Mouse (Mus musculus): Measurements from ENCODE around the gene Top3a. TPM values are rescaled to one million over a fixed set of nuclear protein-coding genes. Genes with fewer than 3 reads are reported as not detected.

Gene Top3a
- total RNA-seq, 2 experiments from 2014 or later: 5.0 to 6.1 TPM

- TF ChIP-seq CTCF (IDR thresholded peaks at IDR 0.05): no peak
- H3K4me3 ChIP-seq: no peak overlapping the region
- intact Hi-C loops (cut with DNase I): no loop called here
Observed at GRCm38 (mm10) chr11:60800892-60801291, 23.7 kb upstream of the Top3a start.

GRCm38 (mm10) chr11:60799977-60800376 is 22.8 kb upstream of the Top3a start:
- TF ChIP-seq CTCF (IDR thresholded peaks at IDR 0.05): peak; percentile 18; the same call in 1 of the 2 replicates
- intact Hi-C loops (cut with DNase I): no loop called here
- H3K27ac ChIP-seq: no peak overlapping the region
- no peak for DNase-seq (ENCODE audit: extremely low spot score in 1 of 2, low spot score in 2 of 2)
- H3K4me3 ChIP-seq: no peak overlapping the region

More at GRCm38 (mm10) chr11:60800892-60801291, 23.7 kb upstream of the Top3a start:
- no peak overlapping the region for H3K27ac ChIP-seq
- DNase-seq (ENCODE audit: extremely low spot score in 1 of 2, low spot score in 2 of 2): no peak

- intact Hi-C loops (cut with DNase I): no loop called here
- no peak for TF ChIP-seq CTCF (IDR thresholded peaks at IDR 0.05)
- no peak overlapping the region for H3K27ac ChIP-seq
- DNase-seq (ENCODE audit: extremely low spot score in 1 of 2, low spot score in 2 of 2): no peak
- no peak overlapping the region for H3K4me3 ChIP-seq
Observed at GRCm38 (mm10) chr11:60796342-60796741, 19.2 kb upstream of the Top3a start.

- intact Hi-C loops (cut with DNase I): no loop called here
- TF ChIP-seq CTCF (IDR thresholded peaks at IDR 0.05): no peak
- no peak for DNase-seq (ENCODE audit: extremely low spot score in 1 of 2, low spot score in 2 of 2)
- H3K27ac ChIP-seq: no peak overlapping the region
- H3K4me3 ChIP-seq: no peak overlapping the region
Observed at GRCm38 (mm10) chr11:60790472-60790871, 13.3 kb upstream of the Top3a start.

GRCm38 (mm10) chr11:60787595-60787994 is 10.4 kb upstream of the Top3a start:
- H3K27ac ChIP-seq: no peak overlapping the region
- H3K4me3 ChIP-seq: no peak overlapping the region
- intact Hi-C loops (cut with DNase I): no loop called here
- TF ChIP-seq CTCF (IDR thresholded peaks at IDR 0.05): no peak
- no peak for DNase-seq (ENCODE audit: extremely low spot score in 1 of 2, low spot score in 2 of 2)

GRCm38 (mm10) chr11:60784179-60784922 is 7.2 kb upstream of the Top3a start:
- no peak overlapping the region for H3K4me3 ChIP-seq
- DNase-seq (ENCODE audit: extremely low spot score in 1 of 2, low spot score in 2 of 2): no peak
- intact Hi-C loops (cut with DNase I): no loop called here
- no peak for TF ChIP-seq CTCF (IDR thresholded peaks at IDR 0.05)
- no peak overlapping the region for H3K27ac ChIP-seq

- Histone ChIP-seq H3K4me3 (peak overlapping the region; percentile 33; the same call in 1 of the 2 replicates), H3K27ac (no peak overlapping the region)
- no peak for DNase-seq (ENCODE audit: extremely low spot score in 1 of 2, low spot score in 2 of 2)
- intact Hi-C loops (cut with DNase I): loop anchor here (5.0 kb wide), 1 partner anchor 82 kb away; the partner anchor contains the start of gene Llgl1
- no peak for TF ChIP-seq CTCF (IDR thresholded peaks at IDR 0.05)
Observed at GRCm38 (mm10) chr11:60779673-60780189, 2.6 kb upstream of the Top3a start.

- H3K27ac ChIP-seq: peak overlapping the region; percentile 95
- intact Hi-C loops (cut with DNase I): loop anchor here (1.0 to 5.0 kb wide), 3 partner anchors 52 to 101 kb away; partner anchors contain the start of genes Dhrs7b, Llgl1 and Tmem11
- TF ChIP-seq CTCF (IDR thresholded peaks at IDR 0.05): no peak
Observed at GRCm38 (mm10) chr11:60777801-60778370, 721 bp upstream of the Top3a start.

GRCm38 (mm10) chr11:60776107-60776828 is 897 bp downstream of the Top3a start:
- Histone ChIP-seq H3K4me3 (peak overlapping the region; percentile 88), H3K27ac (peak overlapping the region; percentile 95)
- DNase-seq (ENCODE audit: extremely low spot score in 1 of 2, low spot score in 2 of 2): no peak
- intact Hi-C loops (cut with DNase I): loop anchor here (2.0 to 5.0 kb wide), 2 partner anchors 79 to 103 kb away; partner anchors contain the start of genes Llgl1 and Tmem11
- no peak for TF ChIP-seq CTCF (IDR thresholded peaks at IDR 0.05)

More at GRCm38 (mm10) chr11:60777801-60778370, 721 bp upstream of the Top3a start:
- no peak for DNase-seq (ENCODE audit: extremely low spot score in 1 of 2, low spot score in 2 of 2)
- H3K4me3 ChIP-seq: peak overlapping the region; percentile 88

- no peak overlapping the region for H3K4me3 ChIP-seq
- intact Hi-C loops (cut with DNase I): loop anchor here (5.0 kb wide), 1 partner anchor 78 kb away; the partner anchor contains the start of gene Llgl1
Observed at GRCm38 (mm10) chr11:60775578-60775977, 1.6 kb downstream of the Top3a start.

GRCm38 (mm10) chr11:60774841-60775240 is 2.3 kb downstream of the Top3a start:
- no peak overlapping the region for H3K27ac ChIP-seq
- no peak overlapping the region for H3K4me3 ChIP-seq
- no peak for DNase-seq (ENCODE audit: extremely low spot score in 1 of 2, low spot score in 2 of 2)
- no peak for TF ChIP-seq CTCF (IDR thresholded peaks at IDR 0.05)
- intact Hi-C loops (cut with DNase I): loop anchor here (5.0 kb wide), 1 partner anchor 78 kb away; the partner anchor contains the start of gene Llgl1

More at GRCm38 (mm10) chr11:60775578-60775977, 1.6 kb downstream of the Top3a start:
- TF ChIP-seq CTCF (IDR thresholded peaks at IDR 0.05): no peak
- H3K27ac ChIP-seq: no peak overlapping the region
- DNase-seq (ENCODE audit: extremely low spot score in 1 of 2, low spot score in 2 of 2): no peak
